Mouse (Mus musculus) ES-E14 (cell line): ENCODE measurements at regions not wholly inside any gene's neighbourhood (a gene's known extent, or its start where the extent isn't known, plus 50 kb on each side); places are given as distances from the start of the nearest gene placed in this dataset.

ENCODE experiments used
- CHD2 ChIP-seq: IDR thresholded peaks from 2 replicates; pipeline ENCODE4 v1.6.1; 2014; ENCODE audit warnings: mild to moderate bottlenecking, low read depth, low read length, inconsistent platforms
- HCFC1 ChIP-seq: IDR thresholded peaks from 2 replicates; pipeline ENCODE4 v1.6.1; 2012; ENCODE audit warnings: low read length, inconsistent platforms, borderline replicate concordance; ENCODE audit not compliant: insufficient read depth
- ZC3H11A ChIP-seq: IDR thresholded peaks from 2 replicates; pipeline ENCODE4 v1.6.1; 2012; ENCODE audit warnings: low read depth, mild to moderate bottlenecking, inconsistent platforms, low read length, borderline replicate concordance
- ZNF384 ChIP-seq: IDR thresholded peaks from 2 replicates; pipeline ENCODE4 v1.6.1; 2012; ENCODE audit warnings: low read depth, low read length, inconsistent platforms

DNA sequence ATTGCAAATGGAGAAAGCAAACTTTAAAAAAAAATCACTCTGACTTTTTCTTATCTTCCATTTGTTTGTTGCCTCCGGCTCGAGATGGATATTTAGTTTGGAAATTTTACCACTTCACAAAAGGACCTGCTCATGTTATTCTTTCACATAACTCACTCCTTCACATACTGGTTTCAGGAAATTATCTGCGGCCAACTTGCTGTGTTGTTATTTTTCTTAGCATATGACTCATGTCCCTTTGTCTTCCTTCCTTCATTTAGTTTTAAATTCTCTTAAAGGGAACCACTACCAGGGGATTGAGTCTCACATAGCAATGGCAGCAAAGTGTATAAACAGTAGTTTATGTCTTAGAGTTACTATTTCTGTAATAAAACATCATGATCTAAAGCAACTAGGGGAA, 217.8 kb downstream of the Ahr start:
- TF ChIP-seq CHD2 (no peak), ZC3H11A (no peak), ZNF384 (no peak), HCFC1 (no peak)
